Mouse (Mus musculus) kidney, adult 10 weeks (tissue): ENCODE measurements around the gene Gm11032. TPM values are rescaled to one million over a fixed set of nuclear protein-coding genes. Genes with fewer than 3 reads are reported as not detected.

Experiments used
- polyA plus RNA-seq: library from polyadenylated mRNA; stranded (reverse); fragments of 350-450 nt; fragmentation: Illumina TruSeq; extraction: RNeasy Lipid Tissue Mini Kit (QIAGEN cat#74804); gene quantifications from one replicate; pipeline ENCODE4 v1.2.3, GENCODE M21; 2014; ENCODE audit warnings: low read depth, low replicate concordance

Gm11032 gene
- polyA plus RNA-seq, result not detected

DNA sequence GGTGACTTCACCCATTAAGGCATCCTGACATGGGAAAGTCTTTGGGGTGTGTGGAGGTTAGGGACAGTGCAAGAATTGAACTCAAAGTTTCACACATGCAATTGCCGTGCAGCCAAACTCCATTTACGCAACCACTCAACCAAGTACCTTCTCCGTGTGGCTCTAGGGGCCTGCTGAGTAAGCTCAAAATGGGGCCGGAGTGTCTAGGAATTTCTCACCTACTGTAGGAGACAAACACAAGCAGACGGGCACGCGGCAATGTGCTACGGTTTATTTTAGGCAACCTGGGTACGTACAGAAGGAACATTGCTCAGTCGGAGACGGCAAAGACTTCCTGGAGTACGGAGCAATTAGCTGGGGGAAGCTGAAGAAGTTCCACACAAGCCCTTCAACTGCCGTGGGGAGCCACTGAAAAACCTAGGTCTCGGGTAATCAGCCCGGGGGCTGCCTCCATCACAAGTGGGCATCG lies at the start of gene Gm11032:
TSS of gene Gm11032 (plus strand) at position 51 of the 469 bp plus-strand sequence.

DNA sequence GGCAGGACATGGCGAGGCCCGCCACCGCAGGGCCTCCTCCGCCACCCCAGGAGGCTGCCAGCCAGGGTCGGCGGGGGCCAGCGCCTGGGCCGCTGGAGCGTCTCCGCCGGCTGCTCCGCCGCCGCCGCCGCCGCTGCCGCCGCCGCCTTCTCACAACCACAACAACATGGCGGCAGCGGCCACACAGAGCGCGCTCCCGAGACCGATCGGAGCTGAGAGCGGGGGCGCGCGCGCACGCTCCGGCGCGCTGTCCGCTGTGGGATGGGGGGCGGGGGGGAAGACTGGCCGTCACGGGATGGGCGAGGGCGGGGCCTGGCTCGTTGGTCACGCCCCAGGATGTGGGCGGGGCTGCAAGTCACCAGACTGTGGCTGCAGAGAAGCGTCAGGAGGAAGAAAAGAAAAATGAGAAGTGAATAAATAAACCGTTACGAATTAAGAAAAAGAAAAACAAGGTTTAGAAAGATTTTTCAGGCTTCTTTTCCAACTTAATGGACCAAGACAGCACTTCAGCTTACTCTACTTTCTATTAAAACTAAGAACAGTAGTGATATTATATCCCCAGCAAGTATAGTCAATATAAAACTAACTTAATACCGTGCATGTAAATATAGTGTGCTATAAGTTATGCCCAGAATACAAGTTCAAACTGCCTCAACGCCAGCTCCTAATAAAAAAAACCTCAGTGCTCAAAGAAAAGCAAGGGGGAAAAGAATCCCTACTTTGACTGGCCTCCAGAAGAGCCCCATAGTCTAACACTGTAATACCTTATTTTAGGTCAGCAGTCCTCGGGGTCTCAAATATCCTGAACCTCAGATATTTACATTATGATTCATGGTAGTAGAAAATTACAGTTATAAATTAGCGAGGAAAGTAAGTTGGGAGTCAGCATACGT lies 25.0 kb upstream of the Gm11032 start, which contains the start of gene Mtmr3:
TSS of gene Mtmr3 (minus strand) at position 256 of the 893 bp plus-strand sequence.

DNA sequence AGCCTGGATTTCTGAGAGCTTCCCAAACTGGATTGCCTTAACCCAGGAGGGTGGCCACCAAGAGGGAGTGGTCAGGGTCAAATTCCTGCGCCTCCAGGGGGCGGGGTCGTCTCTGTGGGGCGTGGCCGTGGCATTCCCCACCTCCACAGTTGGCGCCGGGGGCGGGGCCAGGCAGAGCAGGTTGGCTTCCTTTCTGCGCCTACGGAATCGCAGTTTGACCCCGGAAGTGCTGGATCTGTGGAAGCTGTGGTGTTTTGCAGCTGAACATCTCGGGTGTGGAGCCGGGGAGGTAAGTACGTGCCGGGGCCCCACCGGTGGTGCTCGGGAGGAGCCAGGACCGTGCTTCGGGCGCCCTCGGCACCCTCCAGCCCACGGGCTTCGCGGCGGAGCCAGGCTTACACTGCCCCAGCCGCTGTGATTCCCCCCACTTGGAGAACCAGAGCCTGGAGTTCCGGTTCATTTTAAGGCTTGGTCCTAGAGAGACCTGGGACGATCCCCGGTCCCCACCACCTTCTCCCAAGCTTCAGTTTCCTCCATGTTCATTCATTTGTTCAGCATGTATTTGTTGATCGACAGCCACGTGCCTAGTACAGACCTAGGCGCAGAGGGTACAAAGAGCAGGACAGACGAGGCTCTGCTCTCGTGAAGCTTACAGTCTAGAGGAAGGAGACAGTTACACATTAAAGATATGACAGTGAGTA lies 17.8 kb downstream of the Gm11032 start, which contains the start of gene Ascc2:
TSS of gene Ascc2 (plus strand) at position 214 of the 701 bp plus-strand sequence.

Other genes starting within 250 kb of the Gm11032 start
- not detected for gene Hormad2, start 179.0 kb upstream of the Gm11032 start, polyA plus RNA-seq
- 18.0 TPM for gene Mtmr3, start 25.2 kb upstream of the Gm11032 start, polyA plus RNA-seq
- 11.2 TPM for gene Ascc2, start 17.7 kb downstream of the Gm11032 start, polyA plus RNA-seq
- 56.3 TPM for gene Uqcr10, start 84.3 kb downstream of the Gm11032 start, polyA plus RNA-seq
- gene Zmat5, start 84.6 kb downstream of the Gm11032 start, polyA plus RNA-seq, result not detected
- gene Cabp7, start 126.7 kb downstream of the Gm11032 start, polyA plus RNA-seq, result not detected
- 109 TPM for gene Nf2, start 229.5 kb downstream of the Gm11032 start, polyA plus RNA-seq